Mouse (Mus musculus): ENCODE measurements around the gene Dcst2. TPM values are rescaled to one million over a fixed set of nuclear protein-coding genes. Genes with fewer than 3 reads are reported as not detected.

Dcst2 gene
- total RNA-seq, 2 experiments from 2014 or later = 0.41 to 0.76 TPM

GRCm38 (mm10) chr3:89386438-89387420, 25.0 kb downstream of the Dcst2 start:
- no peak for DNase-seq (ENCODE audit: low spot score in 2 of 2)

- DNase-seq (ENCODE audit: low spot score in 2 of 2) = no peak
Measured at GRCm38 (mm10) chr3:89387632-89388031, 25.9 kb downstream of the Dcst2 start.

- DNase-seq (ENCODE audit: low spot score in 2 of 2) = no peak
Measured at GRCm38 (mm10) chr3:89388134-89388881, 26.5 kb downstream of the Dcst2 start.

- no peak for DNase-seq (ENCODE audit: low spot score in 2 of 2)
Measured at GRCm38 (mm10) chr3:89388901-89389740, 27.3 kb downstream of the Dcst2 start.

- no peak for DNase-seq (ENCODE audit: low spot score in 2 of 2)
Measured at GRCm38 (mm10) chr3:89390111-89390515, 28.3 kb downstream of the Dcst2 start.

GRCm38 (mm10) chr3:89390699-89391662, 29.2 kb downstream of the Dcst2 start:
- DNase-seq (ENCODE audit: low spot score in 2 of 2) = no peak

GRCm38 (mm10) chr3:89391663-89392511, 30.1 kb downstream of the Dcst2 start:
- no peak for DNase-seq (ENCODE audit: low spot score in 2 of 2)

GRCm38 (mm10) chr3:89392871-89393311, 31.1 kb downstream of the Dcst2 start:
- DNase-seq (ENCODE audit: low spot score in 2 of 2) = no peak

- peak; percentile 94 to 97 for DNase-seq (ENCODE audit: low spot score in 2 of 2)
Measured at GRCm38 (mm10) chr3:89393605-89394004, 31.8 kb downstream of the Dcst2 start.

GRCm38 (mm10) chr3:89394006-89394893, 32.5 kb downstream of the Dcst2 start, which contains the start of gene Zbtb7b:
TSS of gene Zbtb7b (minus strand) at chr3:89394776.
- peak; percentile 67 to 69 for DNase-seq (ENCODE audit: low spot score in 2 of 2)

GRCm38 (mm10) chr3:89394894-89395256, 33.1 kb downstream of the Dcst2 start:
- DNase-seq (ENCODE audit: low spot score in 2 of 2) = peak in 1 of 2 experiments; percentile 64

- no peak for DNase-seq (ENCODE audit: low spot score in 2 of 2)
Measured at GRCm38 (mm10) chr3:89395419-89395805, 33.6 kb downstream of the Dcst2 start.

GRCm38 (mm10) chr3:89395806-89396653, 34.3 kb downstream of the Dcst2 start:
- DNase-seq (ENCODE audit: low spot score in 2 of 2) = no peak

GRCm38 (mm10) chr3:89396654-89397005, 34.9 kb downstream of the Dcst2 start:
- DNase-seq (ENCODE audit: low spot score in 2 of 2) = no peak

GRCm38 (mm10) chr3:89401329-89401728, 39.6 kb downstream of the Dcst2 start:
- no peak for DNase-seq (ENCODE audit: low spot score in 2 of 2)

GRCm38 (mm10) chr3:89402693-89403092, 40.9 kb downstream of the Dcst2 start, which contains the start of gene Lenep:
TSS of gene Lenep (minus strand) at chr3:89402793.
- DNase-seq (ENCODE audit: low spot score in 2 of 2) = no peak

GRCm38 (mm10) chr3:89406887-89407286, 45.1 kb downstream of the Dcst2 start:
- DNase-seq (ENCODE audit: low spot score in 2 of 2) = no peak

All from layer of hippocampus, postnatal 14 days (tissue).